Mouse (Mus musculus): ENCODE measurements around the gene Vamp3. TPM values are rescaled to one million over a fixed set of nuclear protein-coding genes. Genes with fewer than 3 reads are reported as not detected.

The Vamp3 gene
- total and polyA plus RNA-seq, 2 experiments from 2014 or later = 34.6 to 43.5 TPM

DNA sequence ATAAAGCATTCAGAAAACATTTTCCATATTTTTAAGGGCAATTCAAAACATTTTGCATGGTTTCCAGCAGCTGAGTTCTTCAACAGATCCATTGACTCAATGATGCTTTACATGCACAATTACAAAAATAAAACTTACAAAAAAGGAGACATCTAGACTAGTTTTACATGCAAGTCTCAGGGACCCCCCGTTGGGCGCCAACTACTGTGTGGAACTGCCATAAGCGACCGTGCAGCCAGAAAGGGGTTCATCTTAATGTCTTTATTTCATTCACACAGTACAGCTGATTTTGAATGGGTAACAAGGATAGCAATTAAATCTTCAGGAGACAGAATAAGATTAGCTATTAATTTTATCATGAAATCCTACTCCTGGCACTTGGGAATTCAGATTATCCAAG is 1.8 kb upstream of the Vamp3 start:
- Histone ChIP-seq H3K27ac (ENCODE audit: low read depth, low read length) (no peak overlapping the region), H3K9me3 (ENCODE audit: low read length) (no peaks in the 10 kb centered on the region), H3K9ac (replicated peaks; ENCODE audit: low read length, poor library complexity, severe bottlenecking) (no peak overlapping the region), H3K36me3 (ENCODE audit: insufficient read depth, low read length) (peaks cover 18% of the 10 kb centered on the region), H3K27me3 (ENCODE audit: insufficient read depth, low read length) (no peaks in the 10 kb centered on the region), H3K4me3 (ENCODE audit: low read depth, low read length) (no peak overlapping the region), H3K4me1 (ENCODE audit: insufficient read depth, low read length) (no peaks in the 10 kb centered on the region), H3K4me2 (ENCODE audit: low read depth, low read length, poor library complexity, severe bottlenecking) (no peak overlapping the region)
- ATAC-seq (ENCODE audit: low FRiP score) (no peak), DNase-seq (ENCODE audit: low spot score) (no peak)
- 85% methylated on average over 4 of the region's 4 CpGs for WGBS
- TF ChIP-seq CTCF (IDR thresholded peaks at IDR 0.05) = no peak

DNA sequence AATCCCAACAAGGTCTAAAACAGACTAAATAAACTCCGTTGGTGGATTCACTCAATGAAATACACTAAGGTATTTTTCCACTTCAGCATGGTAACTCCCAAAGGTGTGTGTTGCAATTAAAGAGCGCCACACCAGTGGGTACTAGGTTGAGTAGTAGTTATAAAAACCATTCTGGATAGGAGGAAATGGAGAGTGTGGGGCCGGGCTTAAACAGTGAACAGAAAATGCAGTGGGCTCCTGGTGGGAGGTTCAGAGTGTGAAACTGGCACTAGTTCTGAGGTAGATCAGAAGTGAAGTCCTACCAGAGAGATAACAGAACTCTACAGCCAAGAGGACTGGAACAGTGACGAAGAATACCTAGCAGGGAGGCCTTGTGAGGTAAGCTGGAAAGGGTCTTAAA is 871 bp upstream of the Vamp3 start:
- H3K4me1 ChIP-seq (ENCODE audit: insufficient read depth, low read length) = no peaks in the 10 kb centered on the region
- no peak for ATAC-seq (ENCODE audit: low FRiP score)
- H3K4me2 ChIP-seq (ENCODE audit: low read depth, low read length, poor library complexity, severe bottlenecking) = peak overlapping the region; percentile 69; the same call in 1 of the 2 replicates
- no peak for DNase-seq (ENCODE audit: low spot score)
- no peaks in the 10 kb centered on the region for H3K9me3 ChIP-seq (ENCODE audit: low read length)
- peak overlapping the region; percentile 66; the same call in 1 of the 2 replicates for H3K27ac ChIP-seq (ENCODE audit: low read depth, low read length)
- no peaks in the 10 kb centered on the region for H3K27me3 ChIP-seq (ENCODE audit: insufficient read depth, low read length)
- no peak for TF ChIP-seq CTCF (IDR thresholded peaks at IDR 0.05)
- WGBS = 76% methylated on average over 4 of the region's 4 CpGs
- H3K4me3 ChIP-seq (ENCODE audit: low read depth, low read length) = no peak overlapping the region
- H3K9ac ChIP-seq (replicated peaks; ENCODE audit: low read length, poor library complexity, severe bottlenecking) = no peak overlapping the region
- H3K36me3 ChIP-seq (ENCODE audit: insufficient read depth, low read length) = peaks cover 17% of the 10 kb centered on the region

DNA sequence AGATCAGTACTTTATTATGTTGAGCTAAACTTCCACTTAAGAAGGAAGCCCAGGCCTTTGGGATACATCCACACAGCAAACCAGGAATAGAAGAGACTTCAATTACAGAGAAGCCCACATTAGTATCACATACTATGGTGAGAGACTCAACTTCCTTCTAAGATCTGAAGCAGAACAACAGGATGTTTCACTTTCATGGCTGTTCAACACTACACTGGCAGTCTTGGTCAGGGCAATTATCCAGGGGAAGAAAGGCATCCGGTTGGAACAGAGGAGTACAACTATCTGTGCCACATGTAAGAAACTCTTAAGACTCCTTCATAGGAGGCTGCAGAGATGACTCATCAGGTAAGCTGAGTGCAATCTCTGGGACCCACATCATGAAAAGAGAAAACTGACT is 6.6 kb downstream of the Vamp3 start:
- Histone ChIP-seq H3K4me3 (ENCODE audit: low read depth, low read length) (no peak overlapping the region), H3K27ac (ENCODE audit: low read depth, low read length) (no peak overlapping the region), H3K9ac (replicated peaks; ENCODE audit: low read length, poor library complexity, severe bottlenecking) (no peak overlapping the region), H3K4me2 (ENCODE audit: low read depth, low read length, poor library complexity, severe bottlenecking) (no peak overlapping the region), H3K36me3 (ENCODE audit: insufficient read depth, low read length) (peaks cover 26% of the 10 kb centered on the region), H3K4me1 (ENCODE audit: insufficient read depth, low read length) (no peaks in the 10 kb centered on the region), H3K9me3 (ENCODE audit: low read length) (no peaks in the 10 kb centered on the region), H3K27me3 (ENCODE audit: insufficient read depth, low read length) (no peaks in the 10 kb centered on the region)
- no peak for ATAC-seq (ENCODE audit: low FRiP score)
- 91% methylated on average over 1 of the region's 1 CpGs for WGBS
- no peak for DNase-seq (ENCODE audit: low spot score)
- no peak for TF ChIP-seq CTCF (IDR thresholded peaks at IDR 0.05)

DNA sequence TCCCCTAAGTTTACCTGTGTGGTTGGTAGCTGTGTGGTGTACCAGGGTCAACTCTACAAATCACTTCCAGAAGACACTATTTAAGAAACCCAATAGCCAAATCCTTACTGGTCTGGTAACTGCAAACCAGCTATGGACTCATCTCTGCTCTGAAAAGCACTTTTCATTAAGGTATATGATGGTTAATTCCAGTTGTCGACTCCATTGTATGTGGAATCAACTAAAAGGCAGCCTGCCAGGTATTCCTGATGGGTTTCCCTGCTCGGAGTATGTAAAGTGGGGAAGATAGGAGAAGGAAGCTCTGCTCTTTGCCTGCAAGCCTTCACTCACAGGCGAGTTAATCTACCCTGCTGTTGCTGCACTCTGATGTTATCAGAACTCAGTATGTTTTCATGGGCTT is 11.2 kb downstream of the Vamp3 start:
- no peak overlapping the region for H3K27ac ChIP-seq (ENCODE audit: low read depth, low read length)
- no peak overlapping the region for H3K4me2 ChIP-seq (ENCODE audit: low read depth, low read length, poor library complexity, severe bottlenecking)
- no peak overlapping the region for H3K9ac ChIP-seq (replicated peaks; ENCODE audit: low read length, poor library complexity, severe bottlenecking)
- H3K4me3 ChIP-seq (ENCODE audit: low read depth, low read length) = no peak overlapping the region
- no peaks in the 10 kb centered on the region for H3K4me1 ChIP-seq (ENCODE audit: insufficient read depth, low read length)
- no peaks in the 10 kb centered on the region for H3K9me3 ChIP-seq (ENCODE audit: low read length)
- no peaks in the 10 kb centered on the region for H3K27me3 ChIP-seq (ENCODE audit: insufficient read depth, low read length)
- 91% methylated on average over 3 of the region's 3 CpGs for WGBS
- ATAC-seq (ENCODE audit: low FRiP score) (no peak), DNase-seq (ENCODE audit: low spot score) (no peak)
- peaks cover 21% of the 10 kb centered on the region for H3K36me3 ChIP-seq (ENCODE audit: insufficient read depth, low read length)
- no peak for TF ChIP-seq CTCF (IDR thresholded peaks at IDR 0.05)

GRCm38 (mm10) chr4:151044944-151045570 is 12.7 kb downstream of the Vamp3 start:
- no peaks in the 10 kb centered on the region for H3K9me3 ChIP-seq (ENCODE audit: low read length)
- ATAC-seq (ENCODE audit: low FRiP score) = no peak
- no peaks in the 10 kb centered on the region for H3K4me1 ChIP-seq (ENCODE audit: insufficient read depth, low read length)
- H3K4me3 ChIP-seq (ENCODE audit: low read depth, low read length) = peak overlapping the region; percentile 57
- TF ChIP-seq CTCF (IDR thresholded peaks at IDR 0.05) = no peak
- no peak overlapping the region for H3K27ac ChIP-seq (ENCODE audit: low read depth, low read length)
- H3K27me3 ChIP-seq (ENCODE audit: insufficient read depth, low read length) = no peaks in the 10 kb centered on the region
- DNase-seq (ENCODE audit: low spot score) = no peak
- WGBS = 9% methylated on average over 20 of the region's 21 CpGs
- H3K4me2 ChIP-seq (ENCODE audit: low read depth, low read length, poor library complexity, severe bottlenecking) = peak overlapping the region; percentile 92
- H3K9ac ChIP-seq (replicated peaks; ENCODE audit: low read length, poor library complexity, severe bottlenecking) = peak overlapping the region; percentile 57; the same call in 1 of the 2 replicates
- peaks cover 14% of the 10 kb centered on the region; the same call in 1 of the 2 replicates for H3K36me3 ChIP-seq (ENCODE audit: insufficient read depth, low read length)

- no peak for TF ChIP-seq CTCF (IDR thresholded peaks at IDR 0.05)
- no peaks in the 10 kb centered on the region for H3K9me3 ChIP-seq (ENCODE audit: low read length)
- peak within 1 kb of the TSS; percentile 57 for H3K4me3 ChIP-seq (ENCODE audit: low read depth, low read length)
- H3K9ac ChIP-seq (replicated peaks; ENCODE audit: low read length, poor library complexity, severe bottlenecking) = peak within 1 kb of the TSS; percentile 57
- H3K27ac ChIP-seq (ENCODE audit: low read depth, low read length) = peak within 1 kb of the TSS; percentile 32; the same call in 1 of the 2 replicates
- under 1% methylated on average over 59 of the region's 79 CpGs for WGBS
- DNase-seq (ENCODE audit: low spot score) = peak; percentile 91
- H3K4me1 ChIP-seq (ENCODE audit: insufficient read depth, low read length) = no peaks in the 10 kb centered on the region
- ATAC-seq (ENCODE audit: low FRiP score) = peak; percentile 94
- peaks cover 10% of the 10 kb centered on the region; the same call in 1 of the 2 replicates for H3K36me3 ChIP-seq (ENCODE audit: insufficient read depth, low read length)
- no peaks in the 10 kb centered on the region for H3K27me3 ChIP-seq (ENCODE audit: insufficient read depth, low read length)
- peak within 1 kb of the TSS; percentile 92 for H3K4me2 ChIP-seq (ENCODE audit: low read depth, low read length, poor library complexity, severe bottlenecking)
Observed at GRCm38 (mm10) chr4:151044037-151044943, 13.5 kb downstream of the Vamp3 start, which contains the start of gene Per3. Gene Per3, minus strand, starts transcription at chr4:151044665.
